Mouse (Mus musculus) lung, postnatal 36 days (tissue): ENCODE measurements around the gene Ugt1a6a.

Source experiments
- DNase-seq: peaks from one replicate; pipeline ENCODE4 v3.0.0; 2022; ENCODE audit warnings: mixed read lengths

The Ugt1a6a gene

DNA sequence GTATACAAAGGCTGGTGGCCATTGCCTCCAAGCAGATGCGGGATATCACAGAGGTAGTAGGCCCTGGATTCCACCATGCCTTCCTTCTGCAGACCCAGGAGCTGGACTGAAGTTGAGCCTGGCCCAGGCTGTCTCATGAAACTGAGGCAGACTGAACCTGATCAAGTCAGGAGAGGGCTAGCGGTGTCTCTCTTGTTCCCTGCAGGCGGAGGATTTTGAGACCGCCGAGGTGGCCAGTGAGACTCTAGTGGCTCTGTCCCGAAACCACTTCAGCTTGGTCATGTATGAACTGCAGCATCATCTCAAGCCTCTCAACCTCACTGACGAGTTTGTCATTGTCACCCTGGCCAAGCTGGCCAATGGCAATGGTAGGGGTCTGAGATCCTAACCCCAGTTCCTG lies 95.8 kb downstream of the Ugt1a6a start:
- DNase-seq: no peak

DNA sequence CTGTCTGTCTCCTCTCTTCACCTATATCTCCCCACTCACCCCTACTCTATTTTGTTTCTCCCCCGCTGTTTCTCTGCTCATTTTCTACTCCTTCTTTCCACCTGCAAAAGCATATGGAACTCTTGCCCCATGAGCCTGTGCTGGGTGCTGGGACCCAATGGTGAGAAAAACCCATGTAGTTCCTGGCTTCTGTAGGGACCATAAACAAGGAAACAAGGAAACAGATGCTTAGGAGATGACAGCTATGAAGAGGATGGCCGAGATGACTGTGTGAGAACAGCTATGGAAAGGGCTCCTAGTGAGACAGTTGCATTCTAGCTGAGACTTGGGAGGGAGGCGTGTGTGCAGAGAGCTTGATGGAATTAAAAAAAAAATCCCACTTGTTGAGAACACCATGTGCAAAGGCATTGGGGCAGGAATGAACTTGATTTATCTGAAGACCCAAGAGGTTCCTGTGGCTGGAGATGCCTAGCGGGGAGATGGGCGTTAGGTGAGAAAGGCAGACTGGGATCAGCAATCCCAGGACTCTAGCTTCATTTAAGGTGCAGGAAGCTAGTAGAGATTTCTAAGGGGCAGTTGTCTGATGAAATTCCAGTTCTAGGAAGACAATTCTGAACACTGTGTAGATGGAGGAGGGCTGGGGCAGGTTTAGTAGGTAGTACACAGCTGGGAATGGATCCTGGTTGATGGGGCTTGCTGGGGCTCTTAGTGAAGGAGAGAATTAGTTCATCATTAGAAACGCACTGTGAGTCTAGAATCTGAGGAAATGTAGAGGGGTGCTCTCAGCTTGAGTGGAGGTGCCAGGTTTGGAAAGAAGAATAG lies 96.6 kb downstream of the Ugt1a6a start:
- no peak for DNase-seq

DNA sequence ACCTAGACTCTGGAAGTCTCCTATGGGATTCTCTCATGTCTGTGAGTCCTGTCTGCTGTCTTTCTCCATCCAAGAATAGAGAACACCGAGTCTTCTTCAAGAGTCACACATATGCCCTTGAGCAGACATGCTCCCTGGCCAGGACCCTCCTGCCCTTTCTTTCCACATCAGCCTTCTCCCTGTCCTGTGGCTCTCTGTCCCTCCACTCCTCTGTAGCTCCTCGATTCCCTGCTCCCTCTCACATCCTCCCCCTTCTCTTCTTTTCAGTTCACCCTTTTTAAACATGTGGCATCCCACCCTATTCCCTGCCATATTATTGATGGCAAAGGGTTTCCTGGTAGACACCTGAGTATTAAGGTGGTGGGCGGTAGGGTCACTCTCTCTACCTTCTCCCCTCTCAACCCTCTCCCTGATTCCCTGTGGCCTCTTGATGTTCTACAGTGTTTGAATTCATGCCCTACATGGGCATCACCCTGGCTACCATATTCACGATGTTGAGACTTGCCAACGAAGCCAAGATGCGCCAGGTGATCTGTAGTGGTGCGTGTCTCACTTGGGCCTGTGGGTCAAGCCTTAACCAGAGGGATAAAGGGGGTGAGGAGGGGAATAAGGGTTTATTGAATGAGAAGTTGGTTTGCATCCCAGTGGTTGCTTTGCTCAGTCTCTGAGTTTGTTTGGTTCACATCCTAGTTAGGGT lies 97.3 kb downstream of the Ugt1a6a start:
- no peak for DNase-seq

GRCm38 (mm10) chr1:88232664-88233380 lies 98.2 kb downstream of the Ugt1a6a start:
- DNase-seq: no peak

DNA sequence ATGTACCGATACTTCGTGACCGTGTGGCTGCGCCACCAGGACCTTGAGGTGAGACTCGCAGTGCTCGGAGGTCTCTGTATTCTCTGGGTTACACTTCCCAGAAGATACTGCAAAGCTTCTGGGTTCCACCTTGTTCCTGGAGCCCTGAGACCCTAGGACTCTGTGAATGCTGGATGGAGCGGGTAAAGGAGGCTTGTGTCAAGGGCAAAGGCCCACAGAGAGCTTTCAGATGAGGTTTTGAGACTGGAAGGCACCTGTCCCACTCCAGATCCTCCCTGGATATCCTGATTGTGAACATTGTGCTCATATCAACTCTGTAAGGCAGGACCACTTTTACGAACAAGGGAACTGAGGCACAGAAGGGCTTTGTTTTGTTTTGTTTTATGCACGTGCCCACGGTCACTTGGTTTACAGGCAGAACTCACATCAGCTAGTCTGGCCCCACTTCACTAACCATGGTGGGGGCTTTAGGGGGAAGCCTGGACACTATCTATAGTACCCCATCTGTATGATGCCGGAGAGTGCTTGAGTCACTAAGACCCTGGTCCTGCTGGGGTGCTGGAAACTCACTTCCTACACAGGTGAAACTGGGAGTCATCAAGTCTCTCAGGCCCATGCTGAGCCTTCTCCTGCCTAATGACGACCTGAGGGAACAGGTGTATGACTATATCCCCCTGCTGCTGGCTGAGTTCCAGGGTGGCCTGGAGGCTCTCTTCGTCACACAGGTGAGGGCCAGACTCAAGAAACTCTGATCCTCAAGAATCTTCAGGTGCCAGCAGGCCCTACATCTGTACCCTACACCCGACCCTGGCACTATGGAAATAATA lies 99.0 kb downstream of the Ugt1a6a start:
- no peak for DNase-seq

DNA sequence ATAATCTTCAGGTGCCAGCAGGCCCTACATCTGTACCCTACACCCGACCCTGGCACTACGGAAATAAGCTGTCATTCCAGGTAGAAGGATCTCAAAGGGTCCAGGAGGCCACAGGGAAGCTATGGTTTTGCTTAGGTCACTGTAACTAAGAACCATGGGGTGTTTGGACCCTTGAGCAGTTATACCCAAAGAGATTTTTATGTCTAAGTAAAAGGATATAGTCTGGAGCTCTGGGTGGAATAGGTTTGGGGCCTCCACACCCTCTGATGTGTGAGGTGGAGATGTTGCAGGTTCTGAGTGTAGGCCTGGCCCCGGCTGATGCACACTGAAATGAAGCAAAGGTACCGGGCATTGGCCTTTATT lies 99.6 kb downstream of the Ugt1a6a start:
- no peak for DNase-seq

GRCm38 (mm10) chr1:88234646-88235045 lies 100.0 kb downstream of the Ugt1a6a start:
- DNase-seq: no peak

- no peak for DNase-seq
Measured at GRCm38 (mm10) chr1:88235046-88235893, 100.7 kb downstream of the Ugt1a6a start.

GRCm38 (mm10) chr1:88235894-88236415 lies 101.3 kb downstream of the Ugt1a6a start:
- DNase-seq: no peak

DNA sequence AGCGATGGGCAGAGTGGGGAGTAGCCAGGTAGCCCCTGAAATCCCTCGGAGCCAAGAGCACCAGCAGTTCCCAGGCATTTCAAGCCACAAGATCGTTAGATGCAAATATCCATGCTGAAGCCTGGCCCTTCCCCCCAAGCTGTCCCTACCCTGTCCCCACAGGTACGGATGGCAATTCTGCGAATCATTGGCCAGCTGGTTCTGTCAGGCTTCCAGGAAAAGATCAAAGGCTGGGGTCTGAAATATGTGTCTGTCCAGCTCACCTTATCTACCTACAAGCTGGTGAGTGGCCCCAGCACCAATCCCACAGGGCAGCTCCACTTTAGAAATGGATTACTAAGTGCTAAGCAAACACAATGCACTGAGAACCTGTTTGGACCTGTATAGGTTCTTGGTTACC lies 102.7 kb downstream of the Ugt1a6a start:
- peak; percentile 48 for DNase-seq

DNA sequence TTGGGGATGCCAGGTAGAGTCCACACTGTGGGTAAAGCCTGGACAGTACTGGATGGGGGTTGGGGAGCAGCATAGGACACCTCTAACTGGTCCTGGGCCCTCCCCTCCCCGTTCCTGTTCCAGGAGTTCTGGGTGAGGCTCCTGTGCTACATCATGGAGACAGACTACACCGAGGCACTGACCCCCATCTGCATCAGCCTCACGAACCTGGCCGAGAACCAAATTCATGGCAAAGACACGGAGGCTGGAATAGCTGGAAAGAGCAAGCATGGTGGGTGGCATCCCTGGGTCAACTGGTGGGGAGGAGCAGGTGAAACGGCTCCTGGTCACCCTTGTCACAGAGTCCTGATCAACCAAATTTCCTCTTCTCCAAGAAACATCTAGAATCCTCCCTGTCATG lies 104.2 kb downstream of the Ugt1a6a start:
- no peak for DNase-seq

GRCm38 (mm10) chr1:88240072-88240471 lies 105.5 kb downstream of the Ugt1a6a start:
- no peak for DNase-seq

DNA sequence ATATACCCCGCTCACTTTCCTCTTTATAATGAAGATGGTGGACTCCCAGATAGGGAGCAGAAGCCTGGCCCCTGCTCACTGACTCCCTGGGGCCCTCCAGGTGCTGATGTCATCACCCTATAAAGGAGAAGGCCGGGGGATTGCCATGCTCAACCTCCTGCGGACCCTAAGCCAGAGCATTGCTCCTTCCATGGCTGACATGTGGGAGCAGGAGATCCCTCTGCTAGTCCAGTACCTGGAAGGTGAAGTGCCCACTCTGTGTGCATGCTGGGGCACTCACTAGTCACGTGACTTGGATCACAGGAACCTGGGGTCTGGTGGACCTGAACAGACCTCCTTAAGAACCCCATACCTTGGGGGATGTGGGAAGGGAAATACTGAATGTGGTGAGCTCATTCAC lies 106.0 kb downstream of the Ugt1a6a start:
- DNase-seq: no peak

GRCm38 (mm10) chr1:88243861-88244260 lies 109.3 kb downstream of the Ugt1a6a start:
- no peak for DNase-seq

GRCm38 (mm10) chr1:88245881-88246280 lies 111.3 kb downstream of the Ugt1a6a start:
- no peak for DNase-seq

DNA sequence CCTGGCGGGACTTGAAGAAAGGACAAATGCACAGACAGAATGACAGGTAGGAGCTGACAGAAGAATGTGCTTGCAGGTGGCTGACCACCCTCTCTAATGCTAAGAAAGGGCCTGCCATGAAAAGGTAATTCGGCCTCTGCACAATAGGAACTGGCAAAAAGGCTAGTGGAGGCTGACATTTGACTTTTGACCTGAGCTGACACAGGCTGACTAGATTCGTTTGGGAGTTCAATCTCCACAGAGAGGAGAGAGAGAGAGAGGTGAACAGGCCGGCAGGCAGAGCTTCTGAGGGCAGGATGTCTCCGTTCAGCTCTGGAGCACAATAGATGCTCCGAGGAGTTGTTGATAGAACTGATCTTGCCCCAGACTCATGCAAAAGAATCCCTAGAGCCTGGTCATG lies 111.8 kb downstream of the Ugt1a6a start:
- no peak for DNase-seq

DNA sequence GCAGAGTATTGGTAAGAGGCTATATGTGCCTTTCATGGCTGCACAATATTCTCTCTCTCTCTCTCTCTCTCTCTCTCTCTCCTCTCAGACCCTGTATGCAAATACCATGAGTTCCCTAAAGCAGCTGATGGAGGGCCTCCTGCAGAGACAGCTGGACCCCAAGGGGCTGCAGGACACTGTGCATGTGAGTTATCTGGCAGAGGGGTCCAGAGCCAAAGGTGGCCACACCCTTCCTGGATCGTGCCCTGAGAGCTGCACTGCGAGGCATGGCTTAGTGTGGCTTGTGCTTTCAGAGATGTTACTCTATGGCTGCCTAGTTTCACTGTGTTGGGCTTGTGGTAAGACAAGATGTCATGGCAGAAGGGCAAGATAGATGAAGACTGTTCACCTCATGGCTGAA lies 113.1 kb downstream of the Ugt1a6a start:
- no peak for DNase-seq

GRCm38 (mm10) chr1:88248658-88249057 lies 114.0 kb downstream of the Ugt1a6a start:
- no peak for DNase-seq

DNA sequence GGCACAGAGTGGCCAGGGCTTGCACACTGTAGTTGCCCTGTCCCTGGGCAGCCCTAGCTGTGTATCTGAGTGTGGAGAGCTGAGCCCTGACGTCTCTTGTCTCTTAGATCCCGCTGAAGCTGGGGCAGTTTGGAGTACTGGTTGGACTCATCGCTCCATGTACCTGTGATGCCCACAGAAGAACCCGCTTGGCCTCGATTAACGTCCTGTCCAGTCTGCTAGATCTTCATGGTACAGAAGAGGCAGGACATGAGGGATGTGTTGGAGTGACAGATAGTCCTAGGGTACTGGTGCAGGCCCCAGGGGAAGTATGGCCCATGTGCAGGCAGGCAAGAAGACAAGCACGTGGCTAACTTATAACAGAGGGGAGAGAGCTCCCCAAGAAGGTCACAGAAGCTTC lies 115.0 kb downstream of the Ugt1a6a start:
- DNase-seq: no peak

DNA sequence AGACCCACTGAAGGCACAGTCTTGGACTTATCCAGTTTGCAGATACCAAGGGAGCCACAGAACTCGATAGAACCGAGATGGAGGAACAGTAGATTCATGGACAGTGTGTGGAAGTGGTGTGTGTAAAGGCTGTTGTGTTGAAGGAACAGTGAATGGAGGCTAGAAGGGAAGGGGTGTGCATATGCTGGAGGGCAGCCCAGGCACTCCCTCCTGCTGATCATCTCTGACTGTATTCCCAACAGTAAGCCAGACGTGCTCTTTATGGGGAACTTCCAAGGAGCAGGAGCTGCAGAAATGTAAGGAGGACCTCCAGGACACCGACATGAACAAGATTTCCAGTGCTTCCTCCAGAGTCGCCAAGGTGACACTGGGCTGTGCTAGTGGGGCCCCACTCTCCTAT lies 115.4 kb downstream of the Ugt1a6a start:
- DNase-seq: no peak

- DNase-seq: no peak
Measured at GRCm38 (mm10) chr1:88253106-88253505, 118.5 kb downstream of the Ugt1a6a start.

DNA sequence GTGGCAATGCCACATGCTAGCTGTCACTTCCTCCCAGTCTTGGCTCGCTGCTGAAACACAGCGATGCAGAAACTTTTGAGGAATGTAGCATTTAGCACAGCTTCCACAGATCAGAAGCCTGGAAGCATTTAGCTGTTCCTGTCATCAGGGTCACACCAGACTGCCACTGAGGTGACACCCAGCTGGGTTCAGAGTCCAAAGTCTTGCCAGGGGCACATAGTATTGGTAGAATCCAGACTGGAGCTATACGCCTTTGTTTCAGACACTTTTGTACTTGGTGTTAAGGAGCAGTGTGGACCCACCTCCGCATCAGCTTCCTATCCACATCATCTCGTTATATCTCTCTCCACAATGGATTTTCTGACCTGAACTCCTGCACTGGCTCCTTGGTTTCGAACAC lies 118.9 kb downstream of the Ugt1a6a start:
- DNase-seq: no peak
